Mouse (Mus musculus) MEL (cell line): Measurements from ENCODE around the gene Vdr.

Experiments used
- CTCF ChIP-seq, 3 experiments: IDR thresholded peaks in 2 of 3; conservative IDR thresholded peaks in 1 of 3; 2 replicates each; pipeline ENCODE4 v1.5.1; 2011 to 2012; ENCODE audit warnings: low read length in 3 of 3, low read depth in 2 of 3, mild to moderate bottlenecking in 2 of 3, improper control_type of control experiment in 1 of 3, inconsistent platforms in 1 of 3, mixed read lengths in 1 of 3, moderate library complexity in 1 of 3; ENCODE audit not compliant: control insufficient read depth in 1 of 3, insufficient read depth in 1 of 3, poor library complexity in 1 of 3, severe bottlenecking in 1 of 3
- KAT2A ChIP-seq: conservative IDR thresholded peaks from 2 replicates; pipeline ENCODE4 v1.6.1; 2012; ENCODE audit warnings: low read depth, low read length, improper control_type of control experiment, inconsistent platforms
- MAZ ChIP-seq: IDR thresholded peaks from 2 replicates; pipeline ENCODE4 v1.6.1; 2012; ENCODE audit warnings: low read depth, mild to moderate bottlenecking, inconsistent platforms, low read length, improper control_type of control experiment
- TCF12 ChIP-seq: IDR thresholded peaks from 2 replicates; pipeline ENCODE4 v1.6.1; 2014; ENCODE audit warnings: low read depth, mild to moderate bottlenecking, inconsistent platforms, low read length, improper control_type of control experiment, moderate library complexity

DNA sequence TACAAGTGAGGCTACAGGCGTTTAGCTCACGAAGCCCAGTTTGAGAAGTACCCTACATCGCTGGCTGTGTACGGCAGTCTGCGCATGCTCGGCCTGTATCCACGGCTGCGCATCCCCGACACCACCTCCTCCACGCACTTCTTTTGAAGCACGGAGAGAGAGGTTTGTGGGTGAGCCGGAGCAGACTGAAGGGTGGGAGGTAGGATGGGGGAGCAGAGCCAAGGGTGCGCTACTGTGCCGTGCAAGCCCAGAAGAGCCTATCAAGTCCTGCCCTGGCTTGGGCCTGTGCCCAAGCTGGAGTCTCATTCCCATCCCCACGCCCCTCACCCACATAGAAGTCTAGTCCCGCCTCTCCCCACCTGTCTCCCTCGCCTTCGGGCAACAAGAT is 46.9 kb downstream of the Vdr start:
- TF ChIP-seq CTCF (IDR thresholded peaks at IDR 0.05 in 2 of 3, conservative IDR thresholded peaks at IDR 0.05 in 1 of 3; ENCODE audit: control insufficient read depth in 1 of 3, insufficient read depth in 1 of 3, low read depth in 2 of 3, low read length in 3 of 3, poor library complexity in 1 of 3, severe bottlenecking in 1 of 3) (no peak), TCF12 (no peak), MAZ (no peak), KAT2A (no peak)
